Mouse (Mus musculus): Measurements from ENCODE around the gene Pxn.

Pxn gene

GRCm38 (mm10) chr5:115581662-115582061 is 75.2 kb downstream of the Pxn start:
- DNase-seq (ENCODE audit: low spot score) = no peak

GRCm38 (mm10) chr5:115585616-115586015 is 79.1 kb downstream of the Pxn start:
- no peak for DNase-seq (ENCODE audit: low spot score)

GRCm38 (mm10) chr5:115586166-115586565 is 79.7 kb downstream of the Pxn start:
- no peak for DNase-seq (ENCODE audit: low spot score)

GRCm38 (mm10) chr5:115586780-115587179 is 80.3 kb downstream of the Pxn start:
- DNase-seq (ENCODE audit: low spot score) = no peak

GRCm38 (mm10) chr5:115591028-115591427 is 84.6 kb downstream of the Pxn start:
- DNase-seq (ENCODE audit: low spot score) = no peak

- DNase-seq (ENCODE audit: low spot score) = no peak
Observed at GRCm38 (mm10) chr5:115591506-115591905, 85.0 kb downstream of the Pxn start.

- DNase-seq (ENCODE audit: low spot score) = no peak
Observed at GRCm38 (mm10) chr5:115603561-115603960, 97.1 kb downstream of the Pxn start.
